Mouse (Mus musculus) embryonic facial prominence, embryonic 14.5 days (tissue): ENCODE data around the gene Renbp. TPM values are rescaled to one million over a fixed set of nuclear protein-coding genes. Genes with fewer than 3 reads are reported as not detected.

Experiments
- ATAC-seq: fragments of 200-750 bp; cut with Nextera tagmentation; 2 replicates; pipeline ENCODE4 v1.8.0; 2017; ENCODE audit warnings: low read depth, moderate number of reproducible peaks, moderate TSS enrichment
- DNase-seq: peaks from one replicate; pipeline ENCODE4 v3.0.0-alpha.2; 2015; ENCODE audit warnings: low spot score
- H3K27ac ChIP-seq: fragments of 300-500 bp; sonication (generic); replicated peaks from 2 replicates; pipeline ENCODE4 v1.5.1; 2014; ENCODE audit warnings: low read depth, mild to moderate bottlenecking, low read length, moderate library complexity
- H3K27me3 ChIP-seq: fragments of 300-500 bp; sonication (generic); replicated peaks from 2 replicates; pipeline ENCODE4 v1.6.1; 2014; ENCODE audit warnings: low read length; ENCODE audit not compliant: control insufficient read depth, insufficient read depth
- H3K36me3 ChIP-seq: fragments of 300-500 bp; sonication (generic); 2 replicates; pipeline ENCODE4 v1.6.1; 2014; ENCODE audit warnings: low read length, mixed read lengths; ENCODE audit not compliant: control insufficient read depth, insufficient read depth
- H3K4me1 ChIP-seq: fragments of 300-500 bp; sonication (generic); 2 replicates; pipeline ENCODE4 v1.6.1; 2014; ENCODE audit warnings: antibody characterized with exemption, low read length; ENCODE audit not compliant: control insufficient read depth, insufficient read depth
- H3K4me2 ChIP-seq: fragments of 300-500 bp; sonication (generic); 2 replicates; pipeline ENCODE4 v1.6.1; 2014; ENCODE audit warnings: low read depth, mild to moderate bottlenecking, low read length, moderate library complexity, mixed read lengths
- H3K4me3 ChIP-seq: fragments of 300-500 bp; sonication (generic); 2 replicates; pipeline ENCODE4 v1.5.1; 2014; ENCODE audit warnings: low read depth, mild to moderate bottlenecking, low read length
- H3K9ac ChIP-seq: fragments of 300-500 bp; sonication (generic); 2 replicates; pipeline ENCODE4 v1.6.1; 2014; ENCODE audit warnings: low read depth, mild to moderate bottlenecking, low read length, moderate library complexity, mixed read lengths
- H3K9me3 ChIP-seq: fragments of 300-500 bp; sonication (generic); 2 replicates; pipeline ENCODE4 v1.6.1; 2016; ENCODE audit warnings: low read length; ENCODE audit not compliant: control insufficient read depth
- WGBS: fragments of 180-500 bp; shearing (Covaris S2); extraction: QIAGEN DNeasy Blood & Tissue Kit; methylation state at CpG from one replicate; pipeline ENCODE4 v1.1.7; 2014; 5-methylcytosine and 5-hydroxymethylcytosine counted together
- polyA plus RNA-seq: library from polyadenylated mRNA; unstranded; fragments of >200 nt; fragmentation: Nextera tagmentation; extraction: Ambion mirVana; gene quantifications from 2 replicates; pipeline ENCODE4 v1.2.1, GENCODE M21; 2014

Renbp gene
- polyA plus RNA-seq, 1 experiment from 2014 or later: 36.1 TPM

- no peak overlapping the region for H3K4me2 ChIP-seq
- H3K27ac ChIP-seq: no peak overlapping the region
- no peaks in the 10 kb centered on the region for H3K4me1 ChIP-seq
- ATAC-seq (no peak), DNase-seq (no peak)
- H3K4me3 ChIP-seq: no peak overlapping the region
- H3K27me3 ChIP-seq: no peaks in the 10 kb centered on the region
- H3K9me3 ChIP-seq: no peaks in the 10 kb centered on the region
- peaks cover 49% of the 10 kb centered on the region for H3K36me3 ChIP-seq
- WGBS: 84% methylated on average over 2 of the region's 2 CpGs
- H3K9ac ChIP-seq: no peak overlapping the region
Observed at GRCm38 (mm10) chrX:73942294-73942693, 11.6 kb upstream of the Renbp start.

GRCm38 (mm10) chrX:73941860-73942259 is 11.2 kb upstream of the Renbp start:
- Histone ChIP-seq H3K9ac (no peak overlapping the region), H3K36me3 (peaks cover 45% of the 10 kb centered on the region), H3K27me3 (no peaks in the 10 kb centered on the region), H3K9me3 (no peaks in the 10 kb centered on the region), H3K27ac (no peak overlapping the region), H3K4me1 (no peaks in the 10 kb centered on the region), H3K4me2 (no peak overlapping the region), H3K4me3 (no peak overlapping the region)
- ATAC-seq (no peak), DNase-seq (no peak)
- WGBS: 85% methylated on average over 2 of the region's 2 CpGs

- DNase-seq: no peak
- Histone ChIP-seq H3K27ac (no peak overlapping the region), H3K9me3 (no peaks in the 10 kb centered on the region), H3K9ac (no peak overlapping the region), H3K36me3 (no peaks in the 10 kb centered on the region), H3K4me3 (no peak overlapping the region), H3K4me2 (no peak overlapping the region), H3K4me1 (no peaks in the 10 kb centered on the region), H3K27me3 (no peaks in the 10 kb centered on the region)
- 83% methylated on average over 2 of the region's 2 CpGs for WGBS
- ATAC-seq: no peak
Observed at GRCm38 (mm10) chrX:73931871-73932270, 1.2 kb upstream of the Renbp start.

GRCm38 (mm10) chrX:73922550-73922882 is 8.1 kb downstream of the Renbp start:
- H3K9ac ChIP-seq: peak overlapping the region; percentile 73
- peak overlapping the region; percentile 68 for H3K4me2 ChIP-seq
- H3K36me3 ChIP-seq: peaks cover 15% of the 10 kb centered on the region; the same call in 1 of the 2 replicates
- no peaks in the 10 kb centered on the region for H3K4me1 ChIP-seq
- H3K9me3 ChIP-seq: no peaks in the 10 kb centered on the region
- H3K4me3 ChIP-seq: peak overlapping the region; percentile 59
- DNase-seq: peak; percentile 10
- 76% methylated on average over 8 of the region's 8 CpGs for WGBS
- no peak for ATAC-seq
- H3K27ac ChIP-seq: no peak overlapping the region
- H3K27me3 ChIP-seq: no peaks in the 10 kb centered on the region

GRCm38 (mm10) chrX:73921823-73922549 is 8.7 kb downstream of the Renbp start, which contains the start of the genes Arhgap4 and Naa10:
Arhgap4 (minus strand) TSS chrX:73921870.
Naa10 (minus strand) TSS chrX:73921944.
- H3K9ac ChIP-seq: peak within 1 kb of the TSS; percentile 73
- H3K27ac ChIP-seq: peak within 1 kb of the TSS; percentile 78
- peaks cover 15% of the 10 kb centered on the region; the same call in 1 of the 2 replicates for H3K36me3 ChIP-seq
- H3K4me1 ChIP-seq: no peaks in the 10 kb centered on the region
- H3K4me3 ChIP-seq: peak within 1 kb of the TSS; percentile 59
- H3K9me3 ChIP-seq: no peaks in the 10 kb centered on the region
- H3K27me3 ChIP-seq: no peaks in the 10 kb centered on the region
- 15% methylated on average over 38 of the region's 43 CpGs for WGBS
- DNase-seq: peak; percentile 95
- peak within 1 kb of the TSS; percentile 68 for H3K4me2 ChIP-seq
- peak; percentile 98 for ATAC-seq

GRCm38 (mm10) chrX:73921285-73921822 is 9.3 kb downstream of the Renbp start:
- no peaks in the 10 kb centered on the region for H3K27me3 ChIP-seq
- ATAC-seq (peak; percentile 20; the same call in 1 of the 2 replicates), DNase-seq (no peak)
- H3K27ac ChIP-seq: peak overlapping the region; percentile 65
- H3K4me1 ChIP-seq: no peaks in the 10 kb centered on the region
- peak overlapping the region; percentile 73 for H3K9ac ChIP-seq
- 18% methylated on average over 29 of the region's 34 CpGs for WGBS
- peak overlapping the region; percentile 68 for H3K4me2 ChIP-seq
- H3K4me3 ChIP-seq: peak overlapping the region; percentile 59
- H3K36me3 ChIP-seq: peaks cover 15% of the 10 kb centered on the region; the same call in 1 of the 2 replicates
- H3K9me3 ChIP-seq: no peaks in the 10 kb centered on the region

- Histone ChIP-seq H3K36me3 (peaks cover 15% of the 10 kb centered on the region; the same call in 1 of the 2 replicates), H3K4me2 (no peak overlapping the region), H3K27me3 (no peaks in the 10 kb centered on the region), H3K9me3 (no peaks in the 10 kb centered on the region), H3K4me3 (no peak overlapping the region), H3K4me1 (no peaks in the 10 kb centered on the region), H3K9ac (no peak overlapping the region), H3K27ac (no peak overlapping the region)
- 90% methylated on average over 5 of the region's 5 CpGs for WGBS
- no peak for ATAC-seq
- no peak for DNase-seq
Observed at GRCm38 (mm10) chrX:73918631-73919030, 12.0 kb downstream of the Renbp start.

- ATAC-seq: no peak
- peaks cover 15% of the 10 kb centered on the region; the same call in 1 of the 2 replicates for H3K36me3 ChIP-seq
- H3K4me3 ChIP-seq: no peak overlapping the region
- no peak for DNase-seq
- H3K4me2 ChIP-seq: no peak overlapping the region
- H3K9ac ChIP-seq: no peak overlapping the region
- H3K27me3 ChIP-seq: no peaks in the 10 kb centered on the region
- 86% methylated on average over 8 of the region's 8 CpGs for WGBS
- H3K27ac ChIP-seq: no peak overlapping the region
- H3K9me3 ChIP-seq: no peaks in the 10 kb centered on the region
- H3K4me1 ChIP-seq: no peaks in the 10 kb centered on the region
Observed at GRCm38 (mm10) chrX:73916945-73917344, 13.7 kb downstream of the Renbp start.
